Mouse (Mus musculus) embryonic facial prominence, embryonic 14.5 days (tissue): Measurements from ENCODE around the gene Tmed5. TPM values are rescaled to one million over a fixed set of nuclear protein-coding genes. Genes with fewer than 3 reads are reported as not detected.
"Not testable (repeated sequence)": the region's sequence is repeated elsewhere in the genome, so short reads cannot be mapped to it uniquely, and the experiment has no call there.

Experiments
- ATAC-seq: fragments of 200-750 bp; cut with Nextera tagmentation; 2 replicates; pipeline ENCODE4 v1.8.0; 2017; ENCODE audit warnings: low read depth, moderate number of reproducible peaks, moderate TSS enrichment
- DNase-seq: peaks from one replicate; pipeline ENCODE4 v3.0.0-alpha.2; 2015; ENCODE audit warnings: low spot score
- H3K27ac ChIP-seq: fragments of 300-500 bp; sonication (generic); replicated peaks from 2 replicates; pipeline ENCODE4 v1.5.1; 2014; ENCODE audit warnings: low read depth, mild to moderate bottlenecking, low read length, moderate library complexity
- H3K27me3 ChIP-seq: fragments of 300-500 bp; sonication (generic); replicated peaks from 2 replicates; pipeline ENCODE4 v1.6.1; 2014; ENCODE audit warnings: low read length; ENCODE audit not compliant: control insufficient read depth, insufficient read depth
- H3K36me3 ChIP-seq: fragments of 300-500 bp; sonication (generic); 2 replicates; pipeline ENCODE4 v1.6.1; 2014; ENCODE audit warnings: low read length, mixed read lengths; ENCODE audit not compliant: control insufficient read depth, insufficient read depth
- H3K4me1 ChIP-seq: fragments of 300-500 bp; sonication (generic); 2 replicates; pipeline ENCODE4 v1.6.1; 2014; ENCODE audit warnings: antibody characterized with exemption, low read length; ENCODE audit not compliant: control insufficient read depth, insufficient read depth
- H3K4me2 ChIP-seq: fragments of 300-500 bp; sonication (generic); 2 replicates; pipeline ENCODE4 v1.6.1; 2014; ENCODE audit warnings: low read depth, mild to moderate bottlenecking, low read length, moderate library complexity, mixed read lengths
- H3K4me3 ChIP-seq: fragments of 300-500 bp; sonication (generic); 2 replicates; pipeline ENCODE4 v1.5.1; 2014; ENCODE audit warnings: low read depth, mild to moderate bottlenecking, low read length
- H3K9ac ChIP-seq: fragments of 300-500 bp; sonication (generic); 2 replicates; pipeline ENCODE4 v1.6.1; 2014; ENCODE audit warnings: low read depth, mild to moderate bottlenecking, low read length, moderate library complexity, mixed read lengths
- H3K9me3 ChIP-seq: fragments of 300-500 bp; sonication (generic); 2 replicates; pipeline ENCODE4 v1.6.1; 2016; ENCODE audit warnings: low read length; ENCODE audit not compliant: control insufficient read depth
- WGBS: fragments of 180-500 bp; shearing (Covaris S2); extraction: QIAGEN DNeasy Blood & Tissue Kit; methylation state at CpG from one replicate; pipeline ENCODE4 v1.1.7; 2014; 5-methylcytosine and 5-hydroxymethylcytosine counted together
- polyA plus RNA-seq: library from polyadenylated mRNA; unstranded; fragments of >200 nt; fragmentation: Nextera tagmentation; extraction: Ambion mirVana; gene quantifications from 2 replicates; pipeline ENCODE4 v1.2.1, GENCODE M21; 2014

Gene Tmed5
- polyA plus RNA-seq, 1 experiment from 2014 or later = 25.8 TPM

GRCm38 (mm10) chr5:108104306-108104705, 28.1 kb downstream of the Tmed5 start:
- ATAC-seq = no peak
- Histone ChIP-seq H3K27me3 (no peaks in the 10 kb centered on the region), H3K4me1 (no peaks in the 10 kb centered on the region), H3K4me3 (no peak overlapping the region), H3K9ac (no peak overlapping the region), H3K27ac (no peak overlapping the region), H3K36me3 (peaks cover 62% of the 10 kb centered on the region), H3K9me3 (no peaks in the 10 kb centered on the region), H3K4me2 (no peak overlapping the region)
- no peak for DNase-seq
- 83% methylated on average over 5 of the region's 5 CpGs for WGBS

- peaks cover 73% of the 10 kb centered on the region for H3K36me3 ChIP-seq
- DNase-seq = no peak
- no peak overlapping the region for H3K27ac ChIP-seq
- H3K4me1 ChIP-seq = no peaks in the 10 kb centered on the region
- no peak overlapping the region for H3K9ac ChIP-seq
- no peak for ATAC-seq
- no peak overlapping the region for H3K4me2 ChIP-seq
- H3K9me3 ChIP-seq = no peaks in the 10 kb centered on the region
- H3K27me3 ChIP-seq = no peaks in the 10 kb centered on the region
- H3K4me3 ChIP-seq = no peak overlapping the region
Observed at GRCm38 (mm10) chr5:108100196-108100595, 32.2 kb downstream of the Tmed5 start.

- WGBS = 92% methylated on average over 3 of the region's 3 CpGs
- peaks cover 69% of the 10 kb centered on the region for H3K36me3 ChIP-seq
Observed at GRCm38 (mm10) chr5:108097676-108098075, 34.7 kb downstream of the Tmed5 start.

GRCm38 (mm10) chr5:108092731-108093130, 39.7 kb downstream of the Tmed5 start:
- DNase-seq, H3K27me3 ChIP-seq, H3K9ac ChIP-seq, H3K4me1 ChIP-seq, ATAC-seq, H3K9me3 ChIP-seq, H3K27ac ChIP-seq, H3K4me3 ChIP-seq, H3K4me2 ChIP-seq: not testable (repeated sequence)
- peaks cover 71% of the 10 kb centered on the region for H3K36me3 ChIP-seq
- 96% methylated on average over 8 of the region's 8 CpGs for WGBS

More at GRCm38 (mm10) chr5:108097676-108098075, 34.7 kb downstream of the Tmed5 start:
- no peak for DNase-seq
- no peaks in the 10 kb centered on the region for H3K9me3 ChIP-seq
- no peaks in the 10 kb centered on the region for H3K27me3 ChIP-seq
- no peak overlapping the region for H3K4me2 ChIP-seq
- no peak for ATAC-seq
- H3K4me3 ChIP-seq = no peak overlapping the region
- H3K27ac ChIP-seq = no peak overlapping the region
- H3K4me1 ChIP-seq = no peaks in the 10 kb centered on the region
- no peak overlapping the region for H3K9ac ChIP-seq

GRCm38 (mm10) chr5:108085440-108085839, 47.0 kb downstream of the Tmed5 start:
- Histone ChIP-seq H3K4me2 (no peak overlapping the region), H3K9me3 (no peaks in the 10 kb centered on the region), H3K27ac (no peak overlapping the region), H3K9ac (no peak overlapping the region), H3K4me1 (no peaks in the 10 kb centered on the region), H3K36me3 (peaks cover 80% of the 10 kb centered on the region), H3K27me3 (no peaks in the 10 kb centered on the region), H3K4me3 (no peak overlapping the region)
- WGBS = 95% methylated on average over 2 of the region's 2 CpGs
- ATAC-seq (no peak), DNase-seq (no peak)

GRCm38 (mm10) chr5:108082380-108082779, 50.0 kb downstream of the Tmed5 start:
- WGBS = 58% methylated on average over 2 of the region's 2 CpGs
- DNase-seq (peak; percentile 42), ATAC-seq (no peak)
- Histone ChIP-seq H3K4me2 (no peak overlapping the region), H3K4me1 (no peaks in the 10 kb centered on the region), H3K9me3 (no peaks in the 10 kb centered on the region), H3K27me3 (no peaks in the 10 kb centered on the region), H3K4me3 (no peak overlapping the region), H3K36me3 (peaks cover 70% of the 10 kb centered on the region), H3K9ac (no peak overlapping the region), H3K27ac (no peak overlapping the region)

- Histone ChIP-seq H3K9me3 (0 out of 2 replicates have a peak, but pooled peaks cover 5% of the 10 kb centered on the region), H3K27ac (no peak overlapping the region), H3K36me3 (peaks cover 64% of the 10 kb centered on the region), H3K4me3 (no peak overlapping the region), H3K4me2 (no peak overlapping the region), H3K9ac (no peak overlapping the region), H3K27me3 (no peaks in the 10 kb centered on the region), H3K4me1 (no peaks in the 10 kb centered on the region)
- ATAC-seq (no peak), DNase-seq (peak; percentile 17)
Observed at GRCm38 (mm10) chr5:108079603-108080002, 52.8 kb downstream of the Tmed5 start.

GRCm38 (mm10) chr5:108076833-108077540, 55.4 kb downstream of the Tmed5 start:
- Histone ChIP-seq H3K27ac (no peak overlapping the region), H3K9me3 (0 out of 2 replicates have a peak, but pooled peaks cover 5% of the 10 kb centered on the region), H3K9ac (no peak overlapping the region), H3K4me2 (no peak overlapping the region), H3K36me3 (peaks cover 67% of the 10 kb centered on the region), H3K27me3 (no peaks in the 10 kb centered on the region), H3K4me1 (no peaks in the 10 kb centered on the region), H3K4me3 (no peak overlapping the region)
- ATAC-seq = no peak
- no peak for DNase-seq
- 70% methylated on average over 6 of the region's 6 CpGs for WGBS

GRCm38 (mm10) chr5:108076241-108076640, 56.2 kb downstream of the Tmed5 start:
- H3K36me3 ChIP-seq = peaks cover 66% of the 10 kb centered on the region
- 0 out of 2 replicates have a peak, but pooled peaks cover 5% of the 10 kb centered on the region for H3K9me3 ChIP-seq
- H3K9ac ChIP-seq = no peak overlapping the region
- no peaks in the 10 kb centered on the region for H3K4me1 ChIP-seq
- ATAC-seq (no peak), DNase-seq (no peak)
- H3K27ac ChIP-seq = no peak overlapping the region
- no peak overlapping the region for H3K4me3 ChIP-seq
- H3K27me3 ChIP-seq = no peaks in the 10 kb centered on the region
- H3K4me2 ChIP-seq = no peak overlapping the region
